In the genomic region with DNA sequence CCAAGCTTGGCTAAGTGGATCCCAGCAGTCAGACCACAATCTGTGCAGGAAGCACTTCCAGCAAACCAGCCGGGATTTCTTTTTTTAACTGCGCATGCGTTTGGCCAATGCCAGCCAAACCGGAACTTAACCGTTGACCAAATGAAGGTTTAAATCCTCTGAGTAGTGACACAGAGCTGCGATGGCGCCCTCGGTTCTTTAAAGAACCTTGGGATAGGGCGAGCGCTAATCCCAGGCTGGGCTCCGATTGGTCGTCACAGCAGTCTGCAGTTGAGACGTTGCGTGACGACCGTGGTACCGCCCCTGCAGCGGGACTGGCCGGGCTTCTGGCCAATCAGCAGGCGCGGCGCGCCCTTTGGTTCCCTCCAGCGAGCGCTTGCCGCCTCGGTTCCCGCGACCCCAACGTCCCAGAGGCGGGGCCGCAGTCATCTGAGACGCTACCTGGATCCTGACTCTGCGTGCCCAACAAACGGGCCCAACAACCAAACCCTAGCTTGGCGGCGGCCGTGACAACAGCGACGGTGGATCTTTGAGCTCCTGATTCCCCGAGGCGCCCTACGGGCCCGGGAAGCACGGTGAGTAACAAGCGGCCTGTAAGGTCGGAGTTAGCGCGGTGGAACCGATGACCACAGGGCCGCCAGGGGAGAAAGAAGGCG, we compare ENCODE assay signal across 1 mouse cellular context.
TF ChIP-seq lines count a peak whose summit lies in the region.

A gene (plus strand): TSS at position 387 of the 656 bp plus-strand sequence.

TF ChIP-seq in CH12.LX, 34 proteins besides CTCF, POLR2A, EP300 and RAD21 (continued from another document):
- TF ChIP-seq UBTF (IDR thresholded peaks at IDR 0.05; ENCODE audit: low read depth, low read length) (0 out of 2 replicates have a peak, but pooled peaks have one; percentile 55), E2F4 (IDR thresholded peaks at IDR 0.05; ENCODE audit: insufficient replicate concordance, low read depth, low read length) (peak; percentile 93; the same call in 1 of the 2 replicates), CHD2 (IDR thresholded peaks at IDR 0.05; ENCODE audit: low read length) (peak; percentile 67), BHLHE40 (IDR thresholded peaks at IDR 0.05; ENCODE audit: low read depth, low read length) (no peak), ZMIZ1 (IDR thresholded peaks at IDR 0.05; ENCODE audit: low read depth, low read length) (peak; percentile 79), MXI1 (IDR thresholded peaks at IDR 0.05; ENCODE audit: low read depth, low read length) (peak; percentile 91; the same call in 1 of the 2 replicates), POLR2AphosphoS2 (IDR thresholded peaks at IDR 0.05; ENCODE audit: low read depth, low read length) (no peak)
TF ChIP-seq in CH12.LX: peak in this region for 14.
